Mouse (Mus musculus): Measurements from ENCODE around the gene Dtnbp1. TPM values are rescaled to one million over a fixed set of nuclear protein-coding genes. Genes with fewer than 3 reads are reported as not detected.

Dtnbp1 gene
- polyA plus RNA-seq, 1 experiment: 24.2 TPM

DNA sequence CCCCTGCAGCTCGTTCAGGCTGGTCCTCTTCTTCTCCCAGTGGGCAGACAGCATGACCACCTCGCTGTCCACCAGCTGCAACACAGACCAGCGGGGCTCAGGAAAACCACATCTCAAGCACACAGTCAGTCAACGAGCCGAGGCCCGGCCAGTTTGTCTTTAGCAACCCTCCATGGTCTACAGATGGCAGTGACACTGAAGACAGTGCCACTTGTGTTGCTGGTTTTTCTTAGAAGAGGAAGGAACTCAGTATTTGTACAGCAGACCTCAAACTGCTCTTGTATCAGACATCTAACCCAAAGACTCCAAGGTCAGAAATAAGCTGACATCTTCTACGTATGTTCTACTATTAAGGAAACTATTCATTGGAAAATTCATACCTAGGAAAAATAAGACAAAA is 19.1 kb downstream of the Dtnbp1 start:
- no peak for TF ChIP-seq GATA1 (IDR thresholded peaks at IDR 0.05; ENCODE audit: low read length)

DNA sequence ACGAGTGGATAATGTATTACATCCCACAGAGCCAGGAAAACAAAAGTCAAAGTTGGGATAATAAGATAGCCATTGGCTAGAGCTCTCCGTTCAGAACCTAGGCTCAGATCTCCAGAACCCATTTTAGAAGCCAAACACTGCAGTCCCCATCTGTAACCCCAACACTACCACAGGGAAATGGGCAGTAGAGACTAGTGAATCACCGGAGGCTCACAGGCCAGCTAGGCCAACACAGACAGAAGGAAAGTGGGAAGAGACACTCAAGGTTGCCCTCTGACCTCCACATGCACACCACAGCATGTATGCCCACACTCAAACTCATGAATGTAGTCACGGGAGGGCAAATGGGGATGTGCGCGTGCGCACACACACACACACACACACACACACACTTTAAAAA is 22.5 kb downstream of the Dtnbp1 start:
- TF ChIP-seq GATA1 (IDR thresholded peaks at IDR 0.05; ENCODE audit: low read length): no peak

DNA sequence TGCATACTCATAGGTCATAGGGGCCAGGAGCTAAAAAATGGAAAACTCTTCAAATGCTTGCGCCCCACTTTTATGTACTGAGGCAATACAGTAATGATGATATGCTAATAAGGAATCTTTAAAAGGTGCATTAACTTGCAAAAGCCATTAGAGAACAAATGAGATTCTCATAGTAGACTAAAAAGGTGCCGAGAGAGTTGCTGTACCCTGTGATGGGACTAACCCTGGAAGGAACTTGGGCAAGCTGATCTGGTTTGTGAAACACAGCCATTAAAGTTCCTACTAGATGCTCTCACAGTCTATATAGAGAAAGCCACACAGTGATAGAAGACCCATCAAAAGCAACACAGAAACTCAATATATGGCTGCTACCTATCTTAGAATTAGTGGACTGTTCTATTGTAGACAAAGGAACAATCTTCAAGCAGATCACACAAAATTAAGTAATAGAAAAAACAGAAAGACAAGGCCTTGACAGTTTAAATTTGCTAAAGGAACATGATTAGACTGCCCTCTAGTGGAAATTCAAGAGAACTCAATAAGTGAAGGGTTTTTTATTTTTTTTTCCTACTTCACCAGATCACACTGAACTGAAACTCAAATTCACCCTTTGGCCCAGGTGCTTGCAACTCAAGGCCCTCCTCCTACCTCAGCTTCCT is 24.3 kb downstream of the Dtnbp1 start:
- no peak for TF ChIP-seq GATA1 (IDR thresholded peaks at IDR 0.05; ENCODE audit: low read length)

DNA sequence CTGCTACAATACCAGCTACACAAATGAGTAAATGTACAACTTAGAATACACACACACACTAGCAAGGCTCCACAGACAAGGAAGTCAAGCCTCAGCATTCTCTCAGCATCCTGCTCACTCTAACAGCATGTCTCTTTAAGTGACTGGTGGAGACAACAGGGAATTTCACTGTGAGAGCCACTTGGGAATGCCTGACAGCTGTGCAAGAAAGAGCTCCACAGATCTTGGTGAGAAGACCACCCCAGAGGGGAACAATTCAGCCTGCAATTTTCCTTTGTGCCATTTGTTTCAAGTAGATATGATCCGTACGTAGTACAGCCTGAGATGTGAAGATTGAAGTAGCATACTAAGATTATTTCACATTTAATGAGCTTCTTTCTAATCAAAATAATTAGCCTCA is 24.9 kb downstream of the Dtnbp1 start:
- no peak for TF ChIP-seq GATA1 (IDR thresholded peaks at IDR 0.05; ENCODE audit: low read length)

DNA sequence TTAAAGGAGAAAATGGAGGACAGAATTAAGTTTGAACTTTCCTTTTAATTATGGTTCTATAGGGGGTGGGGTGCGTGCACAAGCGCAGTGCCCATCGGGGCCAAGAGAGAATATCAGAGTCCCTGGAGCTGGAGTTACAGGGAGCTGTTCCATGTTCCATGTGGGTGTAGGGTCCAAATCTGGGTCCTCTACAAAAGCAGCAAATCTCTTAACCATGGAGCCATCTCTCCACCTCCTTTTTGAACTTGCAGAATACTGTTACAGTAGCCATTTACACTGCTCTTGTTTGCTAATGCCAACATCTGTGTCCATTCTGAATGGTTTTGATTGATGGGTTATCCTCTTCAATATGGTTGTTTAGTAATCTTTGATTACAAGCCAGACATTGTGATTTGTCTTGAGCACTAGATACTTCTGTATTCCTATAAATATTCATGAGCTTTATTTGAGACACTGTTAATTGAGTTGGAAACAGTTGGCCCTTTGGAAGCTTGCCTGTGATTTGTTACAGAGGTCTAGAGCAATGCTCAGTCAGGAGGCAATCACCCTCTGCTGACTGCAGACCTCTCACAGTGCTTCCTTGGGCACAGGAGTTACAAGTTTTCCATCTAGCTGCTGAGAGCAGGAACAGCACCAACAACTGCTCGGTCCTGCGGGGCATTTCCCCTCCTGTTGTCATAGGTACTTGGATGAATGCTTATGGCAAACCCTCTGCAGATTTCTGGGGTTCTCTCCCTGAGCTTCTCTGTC is 41.2 kb downstream of the Dtnbp1 start:
- TF ChIP-seq GATA1 (IDR thresholded peaks at IDR 0.05; ENCODE audit: low read length): no peak

DNA sequence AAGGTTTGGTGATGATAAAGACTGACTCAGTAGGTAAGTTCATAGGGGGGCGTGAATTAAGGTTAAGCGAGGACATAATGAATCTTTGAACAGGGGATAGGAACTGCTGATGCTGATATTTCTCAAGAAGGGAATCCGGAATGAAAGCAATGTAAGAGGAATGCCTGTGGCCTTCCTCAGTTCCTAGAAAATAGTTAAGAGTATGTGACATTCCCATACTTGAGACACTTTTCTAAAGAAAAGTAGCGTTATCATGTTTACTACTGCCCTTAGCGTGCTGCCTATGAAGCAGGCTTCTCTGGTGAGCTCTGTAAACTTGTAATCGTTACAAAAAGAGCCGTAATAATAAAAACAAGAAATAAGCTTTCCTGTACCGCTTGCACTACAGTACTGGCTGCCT is 44.9 kb downstream of the Dtnbp1 start:
- no peak for TF ChIP-seq GATA1 (IDR thresholded peaks at IDR 0.05; ENCODE audit: low read length)

DNA sequence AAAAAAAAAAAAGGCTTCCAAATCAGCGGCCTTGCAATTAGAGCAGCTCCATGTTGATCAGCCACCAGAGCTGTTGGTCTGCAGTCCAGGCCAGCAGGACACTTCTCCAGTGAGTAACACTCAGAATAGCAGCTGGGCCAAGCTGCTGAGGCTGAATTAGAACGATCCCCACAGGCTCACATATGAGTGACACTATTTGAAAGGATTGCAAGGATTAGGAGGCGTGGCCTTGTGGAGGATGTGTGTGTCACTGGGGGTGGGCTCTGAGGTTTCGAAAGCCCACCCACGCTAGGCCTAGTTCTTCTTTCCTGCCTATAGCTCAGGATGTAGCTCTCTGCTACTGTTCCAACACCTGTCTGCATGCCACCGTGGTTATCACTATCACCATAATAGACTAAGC is 46.2 kb downstream of the Dtnbp1 start:
- TF ChIP-seq GATA1 (IDR thresholded peaks at IDR 0.05; ENCODE audit: low read length): no peak

DNA sequence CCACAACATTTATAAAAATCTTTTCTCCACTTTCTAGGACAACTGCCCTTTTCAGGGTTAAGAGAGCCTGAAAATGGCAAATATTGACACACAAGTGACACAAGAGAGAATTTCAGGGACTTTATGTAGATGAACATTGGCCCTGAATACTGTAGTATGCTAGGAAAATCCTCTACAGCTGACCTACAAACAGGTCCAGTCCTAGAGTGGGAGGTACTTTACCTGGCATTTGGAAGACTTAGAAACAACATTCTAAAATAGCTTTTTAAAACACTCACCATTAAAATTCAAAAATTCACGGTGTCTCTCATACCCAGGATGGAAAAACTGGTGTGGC is 47.7 kb downstream of the Dtnbp1 start:
- TF ChIP-seq GATA1 (IDR thresholded peaks at IDR 0.05; ENCODE audit: low read length): no peak

DNA sequence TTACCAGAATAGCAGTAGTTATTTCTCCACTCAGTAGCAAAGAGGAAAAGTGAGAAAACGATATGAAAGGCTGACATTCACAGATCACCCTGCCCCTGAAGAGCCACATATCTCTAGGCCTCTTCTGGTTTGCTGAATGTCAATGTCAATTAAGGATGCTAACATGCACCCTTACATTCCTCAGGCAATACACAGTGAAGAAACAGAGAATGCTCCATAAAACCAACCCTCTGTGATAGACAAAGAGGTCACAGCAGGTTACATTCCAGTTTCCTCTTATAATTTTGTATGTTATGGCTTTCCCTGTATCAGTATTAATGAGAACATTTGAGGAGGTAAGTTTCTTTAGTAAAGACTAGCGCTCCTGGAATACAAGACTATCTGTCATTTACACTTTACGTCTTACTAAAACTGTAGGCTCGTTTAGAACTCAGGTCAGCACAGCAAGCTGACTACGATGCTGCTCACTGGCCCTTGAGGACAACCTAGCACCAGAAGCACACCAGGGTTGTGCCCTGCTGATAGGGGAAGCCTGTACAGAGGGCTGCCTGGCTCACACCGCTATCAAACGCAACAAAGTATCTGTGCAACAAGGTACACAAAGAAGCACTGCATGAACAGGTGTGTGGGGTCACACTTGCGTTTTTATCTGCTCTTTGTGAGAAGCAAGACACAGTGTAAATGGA is 48.3 kb downstream of the Dtnbp1 start:
- no peak for TF ChIP-seq GATA1 (IDR thresholded peaks at IDR 0.05; ENCODE audit: low read length)

DNA sequence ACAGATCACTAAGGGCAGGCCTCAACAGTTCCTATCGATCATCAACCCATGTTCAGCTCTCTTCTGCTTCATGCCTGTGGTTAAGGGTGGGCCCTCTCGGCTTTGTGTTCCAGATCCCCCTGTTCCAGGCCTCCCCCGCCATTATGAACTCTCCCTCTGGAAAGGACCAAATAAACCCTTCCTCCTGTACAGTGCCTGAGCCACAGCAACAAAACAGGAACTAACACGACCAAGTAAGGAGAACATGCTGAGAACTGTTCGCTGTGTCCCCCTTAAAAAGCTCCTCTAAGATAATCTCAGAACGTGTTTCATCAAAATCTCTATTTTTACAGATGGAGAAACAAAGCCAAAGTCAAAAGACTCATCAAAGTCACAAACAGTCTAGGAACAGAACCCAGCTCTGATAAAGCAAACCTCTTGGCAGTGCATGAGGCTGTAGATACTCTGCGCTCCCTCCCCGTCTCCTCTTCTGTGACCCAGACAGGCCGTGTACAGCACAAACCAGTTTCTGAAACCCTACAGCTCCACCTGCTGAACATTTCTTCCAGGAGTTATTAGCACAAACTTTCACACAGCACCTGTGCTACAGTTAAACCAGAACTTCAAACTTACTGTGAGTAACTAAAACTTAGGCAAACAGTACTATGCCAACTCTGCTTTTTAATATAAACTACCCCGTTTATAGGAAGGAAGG is 49.4 kb downstream of the Dtnbp1 start:
- TF ChIP-seq GATA1 (IDR thresholded peaks at IDR 0.05; ENCODE audit: low read length): no peak

DNA sequence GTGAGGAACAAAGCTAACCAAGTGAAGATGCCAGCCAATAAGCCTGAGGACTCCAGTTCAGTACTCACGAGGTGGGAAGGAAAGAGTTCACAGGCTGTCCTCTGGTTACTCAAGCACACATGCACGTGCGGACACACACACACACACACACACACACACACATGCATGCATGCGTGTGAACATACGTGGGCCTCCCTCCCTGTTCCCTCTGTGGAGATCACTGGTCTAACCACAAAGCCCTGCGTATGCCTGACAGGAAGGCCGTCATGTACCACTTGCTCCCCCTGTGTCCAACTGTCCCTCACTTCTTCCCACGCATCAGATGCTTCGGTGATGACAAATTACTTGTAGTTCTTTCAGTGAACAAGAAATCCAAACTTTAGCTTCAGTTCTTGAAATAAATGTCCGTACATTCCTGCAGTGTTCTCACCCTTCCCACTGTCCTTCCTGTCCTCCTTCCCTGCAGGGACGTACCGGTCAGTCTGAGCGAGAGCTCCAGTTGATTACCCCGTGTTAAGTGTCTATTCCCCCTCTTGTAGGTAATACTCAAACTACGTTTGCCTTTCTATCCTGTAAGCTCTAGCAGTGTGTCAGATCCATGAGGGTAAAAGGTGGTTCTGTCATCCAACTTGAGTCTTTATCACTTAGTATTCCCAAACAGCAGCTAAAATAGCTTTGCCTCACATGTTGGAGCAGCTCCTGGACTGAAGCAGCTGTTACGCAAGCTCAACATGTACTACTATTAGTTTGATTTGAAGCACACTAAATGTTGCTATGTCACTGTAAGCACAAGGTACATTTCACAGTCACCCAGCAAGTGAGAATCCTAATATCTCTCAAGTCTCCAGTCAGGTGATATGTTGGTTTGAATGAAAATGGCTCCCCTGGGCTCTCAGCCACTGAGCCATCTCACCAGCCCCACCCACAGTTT is 53.4 kb downstream of the Dtnbp1 start:
- TF ChIP-seq GATA1 (IDR thresholded peaks at IDR 0.05; ENCODE audit: low read length): no peak

DNA sequence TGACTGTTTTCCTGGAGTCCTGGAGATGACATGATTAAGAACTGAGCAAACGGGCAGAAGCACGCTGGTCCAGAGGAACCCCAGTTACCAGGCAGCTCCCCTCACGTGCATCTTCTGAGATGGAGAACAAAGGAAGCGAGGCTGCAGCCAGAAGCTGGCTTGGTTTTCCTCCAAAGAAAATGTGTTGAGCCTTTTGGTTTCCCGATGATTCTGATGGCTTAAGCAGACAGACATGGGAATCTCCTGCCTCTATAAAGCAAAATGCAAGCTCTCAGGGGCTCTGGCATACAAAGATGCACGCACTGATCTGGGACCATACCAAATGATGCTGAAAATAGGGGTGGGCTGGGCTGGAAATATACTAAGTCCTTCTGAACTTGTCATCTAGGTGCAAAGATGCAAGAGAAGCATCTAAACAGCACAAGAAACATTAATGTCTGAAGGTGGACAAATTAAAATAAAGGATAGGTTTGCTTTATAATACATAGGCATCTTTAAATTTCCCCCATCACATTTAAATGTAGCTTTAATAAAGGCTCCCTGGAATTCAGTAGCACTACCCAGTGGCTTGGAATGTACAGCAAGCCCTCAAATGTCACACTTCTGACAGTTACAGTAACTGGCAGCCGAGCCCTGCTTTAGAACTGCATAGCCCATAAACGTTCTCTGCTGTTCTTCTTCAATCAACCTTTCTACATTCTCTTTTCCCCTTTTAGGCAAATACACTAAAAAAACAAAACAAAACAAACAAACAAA is 54.9 kb downstream of the Dtnbp1 start:
- no peak for TF ChIP-seq GATA1 (IDR thresholded peaks at IDR 0.05; ENCODE audit: low read length)

DNA sequence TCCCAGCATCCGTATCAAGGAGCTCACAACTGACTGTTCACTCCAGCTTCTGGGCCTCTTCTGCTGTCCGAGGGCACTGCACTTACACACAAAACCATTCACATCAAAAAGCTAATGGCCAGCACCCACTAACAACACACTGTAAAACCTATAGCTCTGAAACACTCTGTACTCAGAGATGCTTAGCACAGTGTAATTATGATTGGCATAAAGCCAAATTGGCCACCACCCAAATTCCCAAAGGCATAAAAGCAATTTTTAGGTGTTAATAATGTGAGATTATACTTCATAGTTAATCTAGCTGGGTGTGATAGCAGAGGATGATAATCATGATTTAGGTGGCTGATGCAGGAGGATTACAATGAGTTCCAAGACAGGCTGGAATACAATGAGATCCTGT is 58.3 kb downstream of the Dtnbp1 start:
- TF ChIP-seq GATA1 (IDR thresholded peaks at IDR 0.05; ENCODE audit: low read length): no peak

DNA sequence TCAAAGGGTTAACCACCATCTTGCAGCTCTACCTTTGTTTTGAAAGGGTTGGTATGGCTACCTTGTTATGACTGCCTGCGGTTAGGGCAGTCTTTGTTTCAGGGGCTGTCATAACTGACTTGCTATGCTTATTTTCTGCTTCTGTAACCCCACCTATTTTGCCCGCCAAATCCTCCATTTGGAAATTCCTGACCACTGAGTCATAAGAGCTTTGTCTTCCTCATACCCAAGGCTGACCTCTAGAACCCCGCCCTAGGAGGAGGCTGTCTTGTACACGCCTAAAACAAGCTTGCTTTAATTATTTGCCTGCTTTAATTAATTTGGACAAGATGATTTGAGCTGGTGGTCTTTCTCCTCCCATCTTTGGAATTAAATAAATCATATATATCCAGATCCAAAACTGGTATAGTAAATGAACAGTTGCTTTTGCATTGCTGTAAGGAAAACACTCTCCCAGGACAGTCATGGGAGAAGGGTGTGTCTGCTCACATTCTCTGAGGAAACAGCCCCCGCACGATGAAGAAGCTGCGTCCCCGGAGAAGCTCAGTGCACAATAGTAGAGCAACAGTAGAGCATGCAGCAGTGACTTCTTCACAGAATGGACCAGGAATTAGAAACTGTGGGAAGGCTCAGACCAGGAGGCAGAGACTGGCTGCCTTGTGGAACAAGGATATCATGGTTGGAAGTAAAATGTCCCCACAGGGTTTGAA is 62.5 kb downstream of the Dtnbp1 start:
- TF ChIP-seq GATA1 (IDR thresholded peaks at IDR 0.05; ENCODE audit: low read length): no peak
